Mouse (Mus musculus) erythroblast, embryonic 14.5 days (primary cell): ENCODE results near the gene Hist1h2be.

Source experiments
- GATA1 ChIP-seq: IDR thresholded peaks from 2 replicates; pipeline ENCODE4 v1.6.1; 2012; ENCODE audit warnings: low read length, inconsistent platforms, mixed read lengths
- TAL1 ChIP-seq: IDR thresholded peaks from 3 replicates; pipeline ENCODE4 v1.6.1; 2012; ENCODE audit warnings: low read length, inconsistent platforms, mixed read lengths

GRCm38 (mm10) chr13:23564482-23564881 is 56.4 kb downstream of the Hist1h2be start:
- TF ChIP-seq GATA1 (no peak), TAL1 (no peak)
